24 mouse cellular contexts compared by ENCODE assay signal in the genomic region with DNA sequence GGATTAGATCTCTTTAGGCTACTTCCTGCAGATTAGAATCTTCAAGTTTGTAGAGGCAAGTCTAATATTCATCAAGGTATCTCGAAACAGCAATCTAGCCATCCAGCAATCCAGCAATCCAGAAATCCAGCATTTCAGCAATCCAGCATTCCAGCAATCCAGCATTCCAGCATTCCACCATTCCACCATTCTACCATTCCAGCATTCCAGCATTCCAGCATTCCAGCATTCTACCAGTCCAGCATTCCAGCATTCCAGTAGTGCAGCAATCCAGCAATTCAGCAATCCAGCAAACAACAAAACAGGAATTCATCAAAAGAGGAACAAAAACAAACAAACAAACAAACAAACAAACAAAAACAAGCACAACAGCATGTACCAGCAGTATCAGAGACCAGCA.
"Had no signal": no experiment of that assay in that cellular context is flagged by ENCODE, and none has a peak within 500 bp of the region (broad histone marks: within the 10 kb centered on the region; RNA-seq: fewer than 3 reads in every experiment).

No protein-coding gene starts in this region.

- H3K9ac ChIP-seq: heart, embryonic 12.5 days; hindbrain, embryonic 12.5 days; hindbrain, embryonic 14.5 days; intestine, embryonic 15.5 days; limb, embryonic 12.5 days; liver, embryonic 13.5 days had no signal

- H3K27me3 ChIP-seq: heart, embryonic 12.5 days; hindbrain, embryonic 12.5 days; intestine, embryonic 15.5 days; limb, embryonic 12.5 days; liver, embryonic 13.5 days had no signal

- H3K4me2 ChIP-seq: heart, embryonic 12.5 days; hindbrain, embryonic 12.5 days; hindbrain, embryonic 14.5 days; intestine, embryonic 15.5 days; limb, embryonic 12.5 days; liver, embryonic 11.5 days; liver, embryonic 13.5 days had no signal

- ATAC-seq: hindbrain, embryonic 16.5 days; inflammation-experienced regulatory T-cells, adult 6 months; intestine, embryonic 15.5 days; intestine, postnatal 0 days had no signal

- H3K9me3 ChIP-seq: heart, embryonic 10.5 days; heart, embryonic 12.5 days; hindbrain, embryonic 10.5 days; hindbrain, embryonic 12.5 days; intestine, embryonic 15.5 days; limb, embryonic 10.5 days; limb, embryonic 12.5 days; liver, embryonic 13.5 days had no signal

- DNase-seq: gastrocnemius, postnatal 25 days; heart, adult 18-20 months; heart, postnatal 10 days; heart, postnatal 4 days; kidney, adult 18-20 months; kidney, adult 8-10 months; kidney, postnatal 25 days; kidney, postnatal 4 days; liver; liver, embryonic 13.5 days had no signal

- H3K36me3 ChIP-seq: heart, embryonic 10.5 days; heart, embryonic 12.5 days; hindbrain, embryonic 10.5 days; hindbrain, embryonic 12.5 days; intestine, embryonic 15.5 days; limb, embryonic 10.5 days; limb, embryonic 12.5 days; liver, embryonic 13.5 days had no signal

- H3K4me1 ChIP-seq: heart, embryonic 10.5 days; heart, embryonic 12.5 days; hindbrain, embryonic 10.5 days; hindbrain, embryonic 12.5 days; intestine, embryonic 15.5 days; limb, embryonic 10.5 days; limb, embryonic 12.5 days; liver, embryonic 13.5 days had no signal

- H3K4me3 ChIP-seq: heart, embryonic 10.5 days; heart, embryonic 12.5 days; hindbrain, embryonic 10.5 days; hindbrain, embryonic 12.5 days; intestine, embryonic 15.5 days; layer of hippocampus, adult 2 months; left cerebral cortex, adult 2 months; limb, embryonic 10.5 days; limb, embryonic 12.5 days; liver, embryonic 13.5 days had no signal

- H3K27ac ChIP-seq: heart, embryonic 10.5 days; hindbrain, embryonic 10.5 days; hindbrain, embryonic 12.5 days; hindbrain, embryonic 14.5 days; intestine, embryonic 15.5 days; layer of hippocampus, adult 2 months; left cerebral cortex, adult 2 months; limb, embryonic 10.5 days; limb, embryonic 12.5 days; liver, embryonic 13.5 days had no signal
